Mouse (Mus musculus) liver, embryonic 14.5 days (tissue): Measurements from ENCODE around the gene Gm10300.

Experiments used
- CTCF ChIP-seq: IDR thresholded peaks from 2 replicates; pipeline ENCODE4 v1.5.1; 2016; ENCODE audit warnings: antibody characterized with exemption, low read depth, control low read depth
- EP300 ChIP-seq: IDR thresholded peaks from 2 replicates; pipeline ENCODE4 v1.6.1; 2016; ENCODE audit warnings: antibody characterized with exemption, low read depth

DNA sequence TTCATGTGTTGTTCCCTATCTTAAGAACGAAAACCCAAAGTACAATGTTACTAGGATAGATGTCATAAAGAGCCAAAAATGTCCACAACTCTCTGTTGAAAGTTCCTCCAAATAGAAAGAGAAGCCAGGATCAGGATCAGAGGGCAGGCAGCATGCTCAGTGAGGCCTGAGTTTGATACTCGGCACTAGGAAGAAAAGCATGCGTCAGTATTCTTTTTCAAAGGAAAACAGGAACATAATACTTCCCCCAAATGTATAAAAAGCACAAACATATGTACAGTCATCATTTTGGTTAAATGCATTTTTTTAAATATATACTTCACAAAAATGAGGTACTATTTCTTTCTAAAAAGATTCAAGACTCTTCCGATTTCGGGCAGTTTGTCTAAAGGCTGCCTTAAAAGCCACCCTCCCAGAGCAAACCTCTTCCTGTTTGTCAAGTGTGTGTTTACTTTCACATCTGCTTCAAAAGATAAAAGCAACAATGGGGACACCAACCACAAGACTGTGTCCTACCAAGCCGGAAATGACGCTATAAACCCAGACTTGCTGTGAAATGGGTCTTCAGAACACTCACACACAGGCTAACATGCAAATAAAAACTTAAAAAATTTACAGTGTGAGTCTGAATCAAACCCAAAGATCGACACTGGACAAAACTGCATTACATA is 34.4 kb upstream of the Gm10300 start:
- TF ChIP-seq CTCF (no peak), EP300 (peak; percentile 61)
